Mouse (Mus musculus): ENCODE data around the gene Mark1. TPM values are rescaled to one million over a fixed set of nuclear protein-coding genes. Genes with fewer than 3 reads are reported as not detected.

Mark1 gene
- polyA plus RNA-seq, 2 experiments = 3.6 to 16.8 TPM

- Histone ChIP-seq H3K9ac (ENCODE audit: low read depth, low read length, severe bottlenecking) (no peak overlapping the region), H3K27me3 (ENCODE audit: control insufficient read depth, insufficient read depth, low read length) (no peaks in the 10 kb centered on the region), H3K4me3 (replicated peaks; ENCODE audit: low read length) (no peak overlapping the region), H3K36me3 (ENCODE audit: control insufficient read depth, insufficient read depth, low read length) (peaks cover 32% of the 10 kb centered on the region), H3K9me3 (ENCODE audit: control insufficient read depth, low read length) (no peaks in the 10 kb centered on the region), H3K27ac (replicated peaks; ENCODE audit: low read depth, low read length) (no peak overlapping the region), H3K4me2 (replicated peaks; ENCODE audit: low read depth, low read length, severe bottlenecking) (no peak overlapping the region), H3K4me1 (ENCODE audit: control insufficient read depth, insufficient read depth, low read length) (no peaks in the 10 kb centered on the region)
- no peak for TF ChIP-seq POLR2A (IDR thresholded peaks at IDR 0.05; ENCODE audit: borderline replicate concordance, extremely low read depth, insufficient read depth, insufficient read length)
- DNase-seq (ENCODE audit: low spot score) (no peak), ATAC-seq (ENCODE audit: low FRiP score, low read depth) (no peak)
- 70% methylated on average over 5 of the region's 5 CpGs for WGBS
Measured at GRCm38 (mm10) chr1:184920057-184920456, 79.3 kb downstream of the Mark1 start.

- no peak overlapping the region for H3K9ac ChIP-seq (ENCODE audit: low read depth, low read length, severe bottlenecking)
- WGBS = 88% methylated on average over 5 of the region's 5 CpGs
- H3K4me3 ChIP-seq (replicated peaks; ENCODE audit: low read length) = no peak overlapping the region
- H3K36me3 ChIP-seq (ENCODE audit: control insufficient read depth, insufficient read depth, low read length) = peaks cover 34% of the 10 kb centered on the region
- DNase-seq (ENCODE audit: low spot score) (no peak), ATAC-seq (ENCODE audit: low FRiP score, low read depth) (no peak)
- no peaks in the 10 kb centered on the region for H3K9me3 ChIP-seq (ENCODE audit: control insufficient read depth, low read length)
- H3K4me2 ChIP-seq (replicated peaks; ENCODE audit: low read depth, low read length, severe bottlenecking) = no peak overlapping the region
- no peak for TF ChIP-seq POLR2A (IDR thresholded peaks at IDR 0.05; ENCODE audit: borderline replicate concordance, extremely low read depth, insufficient read depth, insufficient read length)
- no peaks in the 10 kb centered on the region for H3K4me1 ChIP-seq (ENCODE audit: control insufficient read depth, insufficient read depth, low read length)
- H3K27me3 ChIP-seq (ENCODE audit: control insufficient read depth, insufficient read depth, low read length) = no peaks in the 10 kb centered on the region
- H3K27ac ChIP-seq (replicated peaks; ENCODE audit: low read depth, low read length) = no peak overlapping the region
Measured at GRCm38 (mm10) chr1:184918227-184918888, 81.0 kb downstream of the Mark1 start.

DNA sequence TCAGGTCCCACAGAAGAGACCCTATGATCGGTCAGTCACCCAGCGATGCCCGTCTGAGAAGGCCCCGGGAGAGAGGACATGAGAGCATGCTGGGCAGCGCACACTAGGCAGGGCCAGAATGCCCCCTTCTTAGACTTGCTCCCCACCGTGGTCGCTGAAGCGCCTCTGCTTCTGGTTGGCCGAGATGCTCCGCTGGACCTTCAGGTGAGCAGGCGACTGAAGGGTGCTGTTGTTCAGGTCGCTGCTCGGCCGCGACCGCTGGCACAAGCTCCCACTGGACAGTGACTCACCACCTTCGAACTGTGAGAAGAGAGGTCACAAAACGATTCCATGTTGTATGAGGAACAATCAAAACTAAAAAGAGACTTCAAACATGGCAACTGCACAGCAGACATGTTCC is 87.0 kb downstream of the Mark1 start:
- no peak overlapping the region for H3K4me2 ChIP-seq (replicated peaks; ENCODE audit: low read depth, low read length, severe bottlenecking)
- ATAC-seq (ENCODE audit: low FRiP score, low read depth) (no peak), DNase-seq (ENCODE audit: low spot score) (no peak)
- no peak overlapping the region for H3K9ac ChIP-seq (ENCODE audit: low read depth, low read length, severe bottlenecking)
- H3K27ac ChIP-seq (replicated peaks; ENCODE audit: low read depth, low read length) = no peak overlapping the region
- H3K9me3 ChIP-seq (ENCODE audit: control insufficient read depth, low read length) = no peaks in the 10 kb centered on the region
- no peak overlapping the region for H3K4me3 ChIP-seq (replicated peaks; ENCODE audit: low read length)
- no peak for TF ChIP-seq POLR2A (IDR thresholded peaks at IDR 0.05; ENCODE audit: borderline replicate concordance, extremely low read depth, insufficient read depth, insufficient read length)
- H3K4me1 ChIP-seq (ENCODE audit: control insufficient read depth, insufficient read depth, low read length) = no peaks in the 10 kb centered on the region
- no peaks in the 10 kb centered on the region for H3K27me3 ChIP-seq (ENCODE audit: control insufficient read depth, insufficient read depth, low read length)
- 93% methylated on average over 18 of the region's 18 CpGs for WGBS
- H3K36me3 ChIP-seq (ENCODE audit: control insufficient read depth, insufficient read depth, low read length) = peaks cover 45% of the 10 kb centered on the region

DNA sequence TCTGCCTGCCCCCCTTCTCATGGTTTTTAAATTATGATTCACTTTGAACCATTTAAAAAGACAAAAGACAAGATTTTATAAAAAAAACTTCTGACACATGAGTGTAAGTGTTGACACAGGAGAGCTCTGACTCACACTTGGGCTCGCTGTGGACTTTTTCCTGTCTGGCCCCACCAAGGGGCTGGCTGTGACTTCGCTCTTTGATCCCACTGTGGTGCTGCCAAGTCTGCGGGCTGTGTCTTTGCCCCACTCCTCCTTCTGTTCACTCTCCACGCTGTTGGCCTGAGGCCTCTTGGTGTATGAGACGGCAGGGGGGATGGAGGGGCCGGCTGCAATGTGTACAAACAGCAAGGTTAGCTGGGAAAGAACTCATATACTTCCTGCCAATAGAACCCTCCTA is 87.5 kb downstream of the Mark1 start:
- TF ChIP-seq POLR2A (IDR thresholded peaks at IDR 0.05; ENCODE audit: borderline replicate concordance, extremely low read depth, insufficient read depth, insufficient read length) = no peak
- H3K36me3 ChIP-seq (ENCODE audit: control insufficient read depth, insufficient read depth, low read length) = peaks cover 47% of the 10 kb centered on the region

DNA sequence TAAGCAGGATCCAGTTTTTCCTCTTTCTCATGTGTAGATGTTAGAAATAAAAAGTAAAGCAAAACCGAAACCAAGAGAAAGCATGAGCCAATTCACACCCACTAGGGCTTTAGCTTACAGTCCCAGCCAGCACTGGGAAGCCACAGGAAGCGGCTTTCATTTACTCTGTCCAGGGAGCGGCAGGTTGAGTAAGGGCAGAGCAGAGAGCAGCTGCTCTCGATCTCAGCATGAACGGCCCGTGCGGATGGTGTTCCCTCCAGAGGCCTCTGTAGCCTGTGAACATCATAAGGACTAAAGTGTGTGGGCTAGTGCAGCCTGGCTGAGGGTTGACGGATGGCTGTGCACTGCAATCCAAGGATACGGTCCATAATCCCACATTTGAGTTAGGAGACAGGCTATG is 90.8 kb downstream of the Mark1 start:
- H3K9ac ChIP-seq (ENCODE audit: low read depth, low read length, severe bottlenecking) = no peak overlapping the region
- TF ChIP-seq POLR2A (IDR thresholded peaks at IDR 0.05; ENCODE audit: borderline replicate concordance, extremely low read depth, insufficient read depth, insufficient read length) = no peak
- DNase-seq (ENCODE audit: low spot score) (no peak), ATAC-seq (ENCODE audit: low FRiP score, low read depth) (no peak)
- no peak overlapping the region for H3K4me2 ChIP-seq (replicated peaks; ENCODE audit: low read depth, low read length, severe bottlenecking)
- H3K4me3 ChIP-seq (replicated peaks; ENCODE audit: low read length) = no peak overlapping the region
- no peaks in the 10 kb centered on the region for H3K27me3 ChIP-seq (ENCODE audit: control insufficient read depth, insufficient read depth, low read length)
- H3K9me3 ChIP-seq (ENCODE audit: control insufficient read depth, low read length) = no peaks in the 10 kb centered on the region
- peaks cover 59% of the 10 kb centered on the region for H3K36me3 ChIP-seq (ENCODE audit: control insufficient read depth, insufficient read depth, low read length)
- WGBS = 80% methylated on average over 9 of the region's 9 CpGs
- no peak overlapping the region for H3K27ac ChIP-seq (replicated peaks; ENCODE audit: low read depth, low read length)
- no peaks in the 10 kb centered on the region for H3K4me1 ChIP-seq (ENCODE audit: control insufficient read depth, insufficient read depth, low read length)

More for the DNA sequence above, 87.5 kb downstream of the Mark1 start:
- Histone ChIP-seq H3K9ac (ENCODE audit: low read depth, low read length, severe bottlenecking) (no peak overlapping the region), H3K9me3 (ENCODE audit: control insufficient read depth, low read length) (no peaks in the 10 kb centered on the region), H3K27me3 (ENCODE audit: control insufficient read depth, insufficient read depth, low read length) (no peaks in the 10 kb centered on the region), H3K27ac (replicated peaks; ENCODE audit: low read depth, low read length) (no peak overlapping the region), H3K4me3 (replicated peaks; ENCODE audit: low read length) (no peak overlapping the region), H3K4me2 (replicated peaks; ENCODE audit: low read depth, low read length, severe bottlenecking) (no peak overlapping the region), H3K4me1 (ENCODE audit: control insufficient read depth, insufficient read depth, low read length) (no peaks in the 10 kb centered on the region)
- ATAC-seq (ENCODE audit: low FRiP score, low read depth) = no peak
- no peak for DNase-seq (ENCODE audit: low spot score)
- 82% methylated on average over 6 of the region's 6 CpGs for WGBS
